Mouse (Mus musculus): ENCODE data around the gene C87499. TPM values are rescaled to one million over a fixed set of nuclear protein-coding genes. Genes with fewer than 3 reads are reported as not detected.
A peak's percentile ranks its signal among the peaks of the same experiment; 100 is the strongest.

The C87499 gene
- polyA plus RNA-seq (2016; fragmentation: Nextera tagmentation; extraction: Ambion mirVana): not detected in 2 replicates

- H3K27me3 ChIP-seq: no peaks in the 10 kb centered on the region
- no peaks in the 10 kb centered on the region for H3K9me3 ChIP-seq (replicated peaks)
- H3K4me2 ChIP-seq (replicated peaks): no peak within 1 kb of the TSS
- no peak for ATAC-seq (ENCODE audit: low FRiP score)
- H3K4me3 ChIP-seq: no peak within 1 kb of the TSS
- H3K27ac ChIP-seq: no peak within 1 kb of the TSS
- H3K36me3 ChIP-seq: no peaks in the 10 kb centered on the region
- no peak within 1 kb of the TSS for H3K9ac ChIP-seq
- 88% methylated on average over 4 of the region's 4 CpGs for WGBS
- H3K4me1 ChIP-seq: no peaks in the 10 kb centered on the region
These were observed at the start of gene C87499 for GRCm38 (mm10) chr4:88634311-88634710. Gene C87499, minus strand, starts transcription at chr4:88634411.

GRCm38 (mm10) chr4:88683812-88684211 is 49.6 kb upstream of the C87499 start, which contains the start of gene Ifna2:
Gene Ifna2, minus strand, starts transcription at chr4:88683912.
- no peaks in the 10 kb centered on the region for H3K4me1 ChIP-seq
- no peaks in the 10 kb centered on the region for H3K27me3 ChIP-seq
- 77% methylated on average over 1 of the region's 1 CpGs for WGBS
- no peaks in the 10 kb centered on the region for H3K36me3 ChIP-seq
- no peak within 1 kb of the TSS for H3K4me2 ChIP-seq (replicated peaks)
- no peak within 1 kb of the TSS for H3K27ac ChIP-seq
- ATAC-seq (ENCODE audit: low FRiP score): no peak
- no peaks in the 10 kb centered on the region for H3K9me3 ChIP-seq (replicated peaks)
- H3K9ac ChIP-seq: no peak within 1 kb of the TSS
- no peak within 1 kb of the TSS for H3K4me3 ChIP-seq

- Histone ChIP-seq H3K27me3 (no peaks in the 10 kb centered on the region), H3K9me3 (replicated peaks) (no peaks in the 10 kb centered on the region), H3K9ac (no peak overlapping the region), H3K4me1 (no peaks in the 10 kb centered on the region), H3K4me2 (replicated peaks) (no peak overlapping the region), H3K4me3 (no peak overlapping the region), H3K27ac (no peak overlapping the region), H3K36me3 (no peaks in the 10 kb centered on the region)
- no peak for ATAC-seq (ENCODE audit: low FRiP score)
- 73% methylated on average over 3 of the region's 3 CpGs for WGBS
These were observed 47.1 kb upstream of the C87499 start for GRCm38 (mm10) chr4:88681353-88681752.

GRCm38 (mm10) chr4:88680362-88680761 is 46.2 kb upstream of the C87499 start:
- no peaks in the 10 kb centered on the region for H3K27me3 ChIP-seq
- no peak overlapping the region for H3K9ac ChIP-seq
- no peaks in the 10 kb centered on the region for H3K9me3 ChIP-seq (replicated peaks)
- H3K27ac ChIP-seq: no peak overlapping the region
- WGBS: 55% methylated on average over 8 of the region's 8 CpGs
- H3K4me2 ChIP-seq (replicated peaks): no peak overlapping the region
- no peaks in the 10 kb centered on the region for H3K36me3 ChIP-seq
- no peaks in the 10 kb centered on the region for H3K4me1 ChIP-seq
- ATAC-seq (ENCODE audit: low FRiP score): no peak
- H3K4me3 ChIP-seq: no peak overlapping the region

- Histone ChIP-seq H3K4me2 (replicated peaks) (no peak within 1 kb of the TSS), H3K9ac (no peak within 1 kb of the TSS), H3K36me3 (no peaks in the 10 kb centered on the region), H3K4me1 (no peaks in the 10 kb centered on the region), H3K27ac (no peak within 1 kb of the TSS), H3K4me3 (no peak within 1 kb of the TSS), H3K9me3 (replicated peaks) (no peaks in the 10 kb centered on the region), H3K27me3 (no peaks in the 10 kb centered on the region)
- ATAC-seq (ENCODE audit: low FRiP score): no peak
- 93% methylated on average over 1 of the region's 1 CpGs for WGBS
These were observed 42.6 kb upstream of the C87499 start, which contains the start of gene Ifna16 for GRCm38 (mm10) chr4:88676824-88677223. Gene Ifna16, minus strand, starts transcription at chr4:88676924.

GRCm38 (mm10) chr4:88655461-88655860 is 21.2 kb upstream of the C87499 start:
- no peak for ATAC-seq (ENCODE audit: low FRiP score)
- no peak overlapping the region for H3K27ac ChIP-seq
- H3K36me3 ChIP-seq: no peaks in the 10 kb centered on the region
- no peaks in the 10 kb centered on the region for H3K27me3 ChIP-seq
- H3K9ac ChIP-seq: no peak overlapping the region
- 50% methylated on average over 1 of the region's 1 CpGs for WGBS
- H3K4me1 ChIP-seq: no peaks in the 10 kb centered on the region
- H3K4me2 ChIP-seq (replicated peaks): no peak overlapping the region
- H3K9me3 ChIP-seq (replicated peaks): no peaks in the 10 kb centered on the region
- H3K4me3 ChIP-seq: no peak overlapping the region

GRCm38 (mm10) chr4:88653644-88654043 is 19.4 kb upstream of the C87499 start:
- WGBS: 82% methylated on average over 3 of the region's 3 CpGs
- no peaks in the 10 kb centered on the region for H3K4me1 ChIP-seq
- H3K4me3 ChIP-seq: no peak overlapping the region
- H3K27me3 ChIP-seq: no peaks in the 10 kb centered on the region
- ATAC-seq (ENCODE audit: low FRiP score): no peak
- H3K4me2 ChIP-seq (replicated peaks): no peak overlapping the region
- no peaks in the 10 kb centered on the region for H3K36me3 ChIP-seq
- H3K9me3 ChIP-seq (replicated peaks): no peaks in the 10 kb centered on the region
- no peak overlapping the region for H3K9ac ChIP-seq
- H3K27ac ChIP-seq: no peak overlapping the region

GRCm38 (mm10) chr4:88644359-88644758 is 10.1 kb upstream of the C87499 start, which contains the start of gene Ifna13:
Gene Ifna13, minus strand, starts transcription at chr4:88644459.
- ATAC-seq (ENCODE audit: low FRiP score): no peak
- Histone ChIP-seq H3K4me1 (no peaks in the 10 kb centered on the region), H3K4me2 (replicated peaks) (no peak within 1 kb of the TSS), H3K9ac (no peak within 1 kb of the TSS), H3K27me3 (no peaks in the 10 kb centered on the region), H3K36me3 (no peaks in the 10 kb centered on the region), H3K4me3 (no peak within 1 kb of the TSS), H3K27ac (no peak within 1 kb of the TSS), H3K9me3 (replicated peaks) (no peaks in the 10 kb centered on the region)
- WGBS: 69% methylated on average over 2 of the region's 2 CpGs

- WGBS: 39% methylated on average over 2 of the region's 2 CpGs
- no peaks in the 10 kb centered on the region for H3K36me3 ChIP-seq
- no peak for ATAC-seq (ENCODE audit: low FRiP score)
These were observed 8.3 kb upstream of the C87499 start for GRCm38 (mm10) chr4:88642526-88642925.

GRCm38 (mm10) chr4:88641077-88641831 is 7.0 kb upstream of the C87499 start:
- Histone ChIP-seq H3K27me3 (no peaks in the 10 kb centered on the region), H3K9ac (no peak overlapping the region), H3K27ac (no peak overlapping the region), H3K9me3 (replicated peaks) (no peaks in the 10 kb centered on the region), H3K4me2 (replicated peaks) (peak overlapping the region; percentile 41), H3K4me3 (peak overlapping the region; percentile 16; the same call in 1 of the 2 replicates), H3K36me3 (no peaks in the 10 kb centered on the region), H3K4me1 (no peaks in the 10 kb centered on the region)
- peak; percentile 96 for ATAC-seq (ENCODE audit: low FRiP score)
- 14% methylated on average over 11 of the region's 11 CpGs for whole genome bisulfite sequencing

More at GRCm38 (mm10) chr4:88642526-88642925, 8.3 kb upstream of the C87499 start:
- Histone ChIP-seq H3K27me3 (no peaks in the 10 kb centered on the region), H3K4me1 (no peaks in the 10 kb centered on the region), H3K9ac (no peak overlapping the region), H3K9me3 (replicated peaks) (no peaks in the 10 kb centered on the region), H3K4me3 (no peak overlapping the region), H3K27ac (no peak overlapping the region), H3K4me2 (replicated peaks) (no peak overlapping the region)

- Histone ChIP-seq H3K27me3 (no peaks in the 10 kb centered on the region), H3K4me2 (replicated peaks) (peak overlapping the region; percentile 41), H3K27ac (no peak overlapping the region), H3K9me3 (replicated peaks) (no peaks in the 10 kb centered on the region), H3K4me1 (no peaks in the 10 kb centered on the region), H3K4me3 (peak overlapping the region; percentile 16; the same call in 1 of the 2 replicates), H3K36me3 (no peaks in the 10 kb centered on the region), H3K9ac (no peak overlapping the region)
- 67% methylated on average over 8 of the region's 8 CpGs for WGBS
- ATAC-seq (ENCODE audit: low FRiP score): no peak
These were observed 6.5 kb upstream of the C87499 start for GRCm38 (mm10) chr4:88640704-88641076.

GRCm38 (mm10) chr4:88603276-88603675 is 30.9 kb downstream of the C87499 start, which contains the start of gene Ifna12:
Gene Ifna12, minus strand, starts transcription at chr4:88603376.
- Histone ChIP-seq H3K4me3 (no peak within 1 kb of the TSS), H3K9me3 (replicated peaks) (no peaks in the 10 kb centered on the region), H3K27me3 (no peaks in the 10 kb centered on the region), H3K4me1 (no peaks in the 10 kb centered on the region), H3K27ac (no peak within 1 kb of the TSS), H3K4me2 (replicated peaks) (no peak within 1 kb of the TSS), H3K9ac (no peak within 1 kb of the TSS), H3K36me3 (no peaks in the 10 kb centered on the region)
- ATAC-seq (ENCODE audit: low FRiP score): no peak

GRCm38 (mm10) chr4:88592285-88592684 is 41.9 kb downstream of the C87499 start, which contains the start of gene Ifna9:
Gene Ifna9, minus strand, starts transcription at chr4:88592385.
- no peak for ATAC-seq (ENCODE audit: low FRiP score)
- Histone ChIP-seq H3K4me1 (no peaks in the 10 kb centered on the region), H3K9ac (no peak within 1 kb of the TSS), H3K4me3 (no peak within 1 kb of the TSS), H3K4me2 (replicated peaks) (no peak within 1 kb of the TSS), H3K36me3 (no peaks in the 10 kb centered on the region), H3K27ac (no peak within 1 kb of the TSS), H3K9me3 (replicated peaks) (no peaks in the 10 kb centered on the region), H3K27me3 (no peaks in the 10 kb centered on the region)
- WGBS: 94% methylated on average over 1 of the region's 1 CpGs
